In the genomic region with DNA sequence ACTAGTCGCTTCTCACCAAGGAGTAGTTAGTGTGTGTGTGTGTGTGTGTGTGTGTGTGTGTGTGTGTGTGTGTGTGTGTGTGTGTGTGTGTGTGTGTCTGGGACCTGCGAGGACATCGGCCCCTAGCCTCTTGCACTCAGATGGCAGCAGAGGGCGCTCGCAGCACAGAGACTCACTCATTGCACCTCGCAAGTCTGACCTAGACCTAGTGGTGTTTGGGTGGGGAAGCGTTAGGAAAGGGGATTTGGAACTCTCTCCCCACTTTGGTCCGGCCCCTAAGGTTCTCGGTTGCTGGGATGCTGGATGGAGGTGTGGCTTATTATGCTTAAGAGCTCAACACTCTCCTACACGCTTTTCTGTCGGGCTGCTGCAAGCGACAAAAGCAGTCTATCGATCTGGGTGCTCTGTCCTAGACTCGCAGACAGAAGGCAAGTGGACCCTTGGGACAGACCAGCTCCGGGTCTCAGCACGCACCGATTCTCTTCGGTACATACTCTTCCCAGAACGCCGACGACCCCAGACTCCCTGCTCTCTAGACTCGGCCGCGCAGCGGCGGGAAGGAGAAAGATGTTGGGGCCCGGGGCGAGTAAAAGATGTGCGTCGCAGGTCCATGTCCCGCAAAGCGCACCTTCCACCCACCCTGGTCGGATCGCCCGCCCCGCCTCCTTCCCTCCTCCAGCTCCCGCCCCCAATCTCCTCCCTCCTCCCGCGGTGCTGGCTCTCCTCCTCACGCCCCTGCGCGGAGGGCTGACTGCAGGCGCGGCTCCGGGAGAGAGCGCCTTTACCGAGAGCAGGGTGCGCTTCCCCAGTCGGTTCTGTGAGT, we compare ENCODE assay signal across 8 mouse cellular contexts. TPM values are rescaled to one million over a fixed set of nuclear protein-coding genes. Genes with fewer than 3 reads are reported as not detected.
DNase-seq lines count a peak whose midpoint lies in the region; ATAC-seq and TF ChIP-seq lines count a peak whose summit lies in the region.

A gene (plus strand): TSS at position 750 of the 823 bp plus-strand sequence.

- no peak within 1 kb of the TSS for H3K4me3 ChIP-seq in C2C12 (ENCODE audit: insufficient read depth, poor library complexity, severe bottlenecking)
- H3K4me3 ChIP-seq in heart, embryonic 12.5 days: peak within 1 kb of the TSS; percentile 53
- peak within 1 kb of the TSS; percentile 48 for H3K4me3 ChIP-seq in kidney, embryonic 16.5 days (ENCODE audit: low read length)

- no peaks in the 10 kb centered on the region for H3K79me3 ChIP-seq in C2C12 (ENCODE audit: low read depth)

- no peaks in the 10 kb centered on the region for H3K79me2 ChIP-seq in C2C12 (ENCODE audit: control insufficient read depth, insufficient read depth)

- H3ac ChIP-seq in C2C12 (ENCODE audit: control insufficient read depth, insufficient read length, low read depth): peak within 1 kb of the TSS; percentile 18

- peak; percentile 90 for DNase-seq in brain, embryonic 14.5 days (ENCODE audit: low read depth)
- peak; percentile 93 for DNase-seq in liver
- peak; percentile 64 to 67 for DNase-seq in spleen, postnatal 36 days (ENCODE audit: low spot score in 2 of 2)

- peak within 1 kb of the TSS; percentile 65 for H3K9ac ChIP-seq in heart, embryonic 12.5 days
- H3K9ac ChIP-seq in kidney, embryonic 16.5 days (replicated peaks; ENCODE audit: low read length): peak within 1 kb of the TSS; percentile 56

- H3K4me1 ChIP-seq in heart, embryonic 12.5 days (replicated peaks): peaks cover 22% of the 10 kb centered on the region
- peaks cover 13% of the 10 kb centered on the region for H3K4me1 ChIP-seq in kidney, embryonic 16.5 days (ENCODE audit: insufficient read depth, low read length)

- H3K27ac ChIP-seq in heart, embryonic 12.5 days (ENCODE audit: poor library complexity, severe bottlenecking): no peak within 1 kb of the TSS
- no peak within 1 kb of the TSS for H3K27ac ChIP-seq in kidney, embryonic 16.5 days (ENCODE audit: low read length)

- no peak for TF ChIP-seq POLR2A in brain, embryonic 14.5 days (IDR thresholded peaks at IDR 0.05; ENCODE audit: borderline replicate concordance, extremely low read depth, insufficient read depth, insufficient read length, poor library complexity, severe bottlenecking)

- no peaks in the 10 kb centered on the region for H3K9me3 ChIP-seq in heart, embryonic 12.5 days (replicated peaks)
- no peaks in the 10 kb centered on the region for H3K9me3 ChIP-seq in kidney, embryonic 16.5 days (ENCODE audit: low read length)

- peak; percentile 55 for ATAC-seq in erythroblast, adult 5-6 weeks (replicated peaks; ENCODE audit: low FRiP score, poor library complexity, severe bottlenecking)
- ATAC-seq in heart, embryonic 12.5 days (ENCODE audit: insufficient number of reproducible peaks, low FRiP score): peak; percentile 91
- ATAC-seq in kidney, embryonic 16.5 days (ENCODE audit: low FRiP score, low TSS enrichment): peak; percentile 83
- 0 out of 2 replicates have a peak, but pooled peaks have one; percentile 52 for ATAC-seq in monocyte, adult 5-6 weeks (replicated peaks; ENCODE audit: insufficient number of reproducible peaks, low FRiP score, low TSS enrichment, poor library complexity, severe bottlenecking)

- H3K4me2 ChIP-seq in heart, embryonic 12.5 days: peak within 1 kb of the TSS; percentile 90
- H3K4me2 ChIP-seq in kidney, embryonic 16.5 days (replicated peaks; ENCODE audit: low read depth, low read length): peak within 1 kb of the TSS; percentile 77

- TF ChIP-seq CTCF in C2C12 (IDR thresholded peaks at IDR 0.05; ENCODE audit: control insufficient read depth, insufficient read depth, insufficient read length): peak; percentile 61
- TF ChIP-seq CTCF in brain, embryonic 14.5 days (IDR thresholded peaks at IDR 0.05; ENCODE audit: borderline replicate concordance, extremely low read depth, insufficient read depth, insufficient read length): peak; percentile 86

- H3K36me3 ChIP-seq in C2C12 (ENCODE audit: control insufficient read depth, insufficient read depth): no peaks in the 10 kb centered on the region
- no peaks in the 10 kb centered on the region for H3K36me3 ChIP-seq in heart, embryonic 12.5 days
- no peaks in the 10 kb centered on the region for H3K36me3 ChIP-seq in kidney, embryonic 16.5 days (ENCODE audit: insufficient read depth, low read length)

- peaks cover 58% of the 10 kb centered on the region for H3K27me3 ChIP-seq in C2C12 (ENCODE audit: control insufficient read depth, insufficient read depth, insufficient read length)
- H3K27me3 ChIP-seq in heart, embryonic 12.5 days (replicated peaks): peaks cover 83% of the 10 kb centered on the region
- peaks cover 53% of the 10 kb centered on the region for H3K27me3 ChIP-seq in kidney, embryonic 16.5 days (ENCODE audit: insufficient read depth, low read length)

- under 1% methylated on average over 47 of the region's 49 CpGs for WGBS in heart, embryonic 12.5 days
- WGBS in kidney, embryonic 16.5 days: under 1% methylated on average over 44 of the region's 49 CpGs

TF ChIP-seq in C2C12, 6 proteins besides CTCF, POLR2A, EP300 and RAD21:
- no peak for TF ChIP-seq MYOD1 (IDR thresholded peaks at IDR 0.05; ENCODE audit: control insufficient read depth, insufficient read length, low read depth)
- TF ChIP-seq CEBPB (IDR thresholded peaks at IDR 0.05; ENCODE audit: low read depth): no peak
- no peak for TF ChIP-seq USF1 (IDR thresholded peaks at IDR 0.05; ENCODE audit: low read depth)
- TF ChIP-seq MAX (IDR thresholded peaks at IDR 0.05): no peak
- no peak for TF ChIP-seq MYOG (IDR thresholded peaks at IDR 0.05; ENCODE audit: control insufficient read depth, extremely low read depth, insufficient read length)

RNA-seq across cellular contexts. Expression of the gene that starts here (rescaled TPM):
- polyA plus RNA-seq in C2C12 (2012; fragmentation: generic; extraction: Trizol): not detected
- polyA plus RNA-seq in brain, embryonic 14.5 days (2012; rRNA removed): 0.18 and 0.30 TPM in 2 replicates
- not detected in 2 replicates for total RNA-seq in erythroblast, adult 5-6 weeks (2015; ENCODE audit: low replicate concordance)
- total RNA-seq in erythroblast, adult 5-6 weeks (2017; ENCODE audit: low replicate concordance): not detected in 2 replicates
- 7.1 and 7.6 TPM in 2 replicates for polyA plus RNA-seq in heart, embryonic 12.5 days (2016; fragmentation: Nextera tagmentation; extraction: Ambion mirVana)
- 7.2 and 7.8 TPM in 2 replicates for polyA plus RNA-seq in kidney, embryonic 16.5 days (2015; fragmentation: Nextera tagmentation; extraction: Ambion mirVana)
- 0.10 TPM in 1 of 3 replicates, not detected in the others for total RNA-seq in monocyte, adult 5-6 weeks (2017)

Comparison
In these comparisons a context has a peak if more than half of its experiments do, and no peak if none do; other contexts are left out.
1. Peak in DNase-seq in brain, embryonic 14.5 days; RNA of the gene not detected or under 1 TPM.
2. Peak in ATAC-seq in erythroblast, adult 5-6 weeks; RNA of the gene not detected or under 1 TPM.
3. Peak in ATAC-seq in monocyte, adult 5-6 weeks; RNA of the gene not detected or under 1 TPM.